Mouse (Mus musculus) kidney, adult 2 months (tissue): Measurements from ENCODE around the gene Acsl6.

Experiments
- CTCF ChIP-seq: fragments of 200-500 bp; conservative IDR thresholded peaks from 2 replicates; pipeline ENCODE4 v1.5.1; 2011; ENCODE audit warnings: low read depth, mild to moderate bottlenecking, control low read depth, low read length, moderate library complexity, mixed read lengths; ENCODE audit not compliant: insufficient read depth, insufficient read length
- POLR2A ChIP-seq: fragments of 200-500 bp; IDR thresholded peaks from one replicate; pipeline ENCODE4 v1.6.1; 2011; ENCODE audit warnings: low read depth, low read length, control low read depth

DNA sequence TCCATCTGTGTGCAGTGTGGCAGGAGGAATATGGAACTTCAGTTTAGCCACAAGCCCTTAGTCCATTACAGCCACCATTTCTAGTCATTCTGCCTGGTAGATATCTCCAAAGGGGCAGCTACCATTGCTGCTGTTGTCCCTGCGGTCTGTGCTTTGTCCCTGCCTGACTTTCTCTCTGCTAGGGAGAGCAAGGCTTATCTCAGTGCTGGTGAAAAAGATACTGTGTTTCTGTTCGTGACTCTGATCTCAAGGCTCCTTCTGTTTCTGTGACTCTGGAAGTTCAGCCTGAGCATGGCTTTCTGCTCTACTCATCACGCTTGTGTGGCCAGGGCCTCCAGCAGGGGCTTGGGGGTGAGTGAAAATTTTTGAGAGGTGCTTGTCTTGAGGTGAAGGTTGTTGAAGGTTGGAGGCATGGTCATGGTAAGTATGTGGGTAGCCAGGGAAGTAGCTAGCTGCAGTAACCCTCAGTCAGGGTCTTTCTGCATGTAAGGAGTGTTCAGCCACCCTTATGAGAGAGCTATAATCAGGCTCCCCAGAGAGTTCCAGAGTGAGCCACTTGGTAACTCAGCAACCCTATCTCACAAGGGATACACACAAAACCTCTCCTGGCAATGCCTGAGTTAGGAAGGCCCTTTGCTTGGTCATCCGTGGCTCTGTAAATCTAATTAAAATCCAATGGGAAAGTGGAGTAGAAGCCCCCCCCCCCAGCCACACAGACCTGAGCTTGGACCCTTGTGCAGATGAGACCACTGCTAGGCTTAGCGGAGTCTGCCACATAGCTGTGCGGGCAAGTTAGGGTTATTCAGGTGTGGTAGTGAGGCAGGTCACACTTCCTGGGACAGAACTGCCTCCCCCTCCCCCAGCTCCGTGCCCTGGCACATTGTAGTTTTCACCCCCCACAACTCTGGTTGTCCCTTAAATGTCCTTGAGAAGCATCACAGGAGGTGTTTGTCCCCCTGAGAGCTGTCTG is 10.1 kb downstream of the Acsl6 start:
- TF ChIP-seq POLR2A (no peak), CTCF (no peak)
